Mouse (Mus musculus) lung, postnatal 0 days (tissue): ENCODE measurements at regions not wholly inside any gene's neighbourhood (a gene's known extent, or its start where the extent isn't known, plus 50 kb on each side); places are given as distances from the start of the nearest gene placed in this dataset.

Experiments used
- CTCF ChIP-seq: IDR thresholded peaks from 2 replicates; pipeline ENCODE4 v1.5.1; 2016; ENCODE audit warnings: antibody characterized with exemption, mild to moderate bottlenecking
- EP300 ChIP-seq: IDR thresholded peaks from 2 replicates; pipeline ENCODE4 v1.6.1; 2016; ENCODE audit warnings: antibody characterized with exemption, mild to moderate bottlenecking, control low read depth

- TF ChIP-seq CTCF = peak; percentile 34
- no peak for TF ChIP-seq EP300
Observed at GRCm38 (mm10) chr16:73470535-73470934, 941.1 kb downstream of the Robo2 start.
